Mouse (Mus musculus) effector memory CD4-positive, alpha-beta T cell, adult 5 months (primary cell): Measurements from ENCODE around the gene Zfp563. TPM values are rescaled to one million over a fixed set of nuclear protein-coding genes. Genes with fewer than 3 reads are reported as not detected.

ENCODE experiments used
- polyA plus RNA-seq: library from polyadenylated mRNA; unstranded; fragments of 100-300 nt; shearing (Covaris generic); gene quantifications from one replicate; pipeline ENCODE4 v1.2.1, GENCODE M21; 2017

The Zfp563 gene
- polyA plus RNA-seq, result 1.8 TPM

DNA sequence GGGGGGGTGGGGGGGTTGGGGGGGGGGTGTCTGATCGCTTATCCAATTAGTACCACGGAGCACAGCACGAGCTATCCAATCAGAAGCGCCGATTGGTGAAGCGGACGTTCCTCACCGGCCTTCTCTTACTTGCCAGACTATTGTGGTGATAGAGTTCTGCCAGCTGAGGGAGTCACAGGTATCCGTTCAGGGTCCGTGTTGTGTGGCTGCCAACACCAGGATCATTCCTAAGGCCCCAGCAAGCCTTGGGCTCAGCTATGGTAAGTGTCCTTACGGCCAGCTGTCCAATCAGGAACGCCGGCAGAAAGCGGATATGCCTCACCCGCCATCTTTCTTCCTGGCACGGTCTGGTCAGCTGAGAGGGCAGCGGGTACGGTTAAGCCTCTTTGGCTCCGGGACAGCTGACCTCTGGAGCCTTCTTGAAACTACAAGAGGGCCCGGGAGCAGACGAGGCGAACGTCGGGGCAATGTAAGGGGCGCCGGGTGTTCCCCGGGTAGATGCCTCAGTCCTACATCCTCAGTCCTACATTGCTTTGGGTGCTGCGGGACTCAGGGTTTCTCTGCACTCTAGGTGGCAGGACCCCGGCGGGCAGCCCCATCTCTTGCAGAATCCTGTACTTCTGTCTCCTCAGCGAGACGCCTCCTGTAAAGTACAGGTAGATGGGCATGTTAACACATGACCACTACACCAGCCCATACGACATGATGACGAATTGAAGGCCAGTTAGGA is at the start of gene Zfp563:
Zfp563 (plus strand) TSS at position 91 of the 730 bp plus-strand sequence.

GRCm38 (mm10) chr17:33067958-33068357 is 21.2 kb upstream of the Zfp563 start, which contains the start of gene 4921501E09Rik:
Gene 4921501E09Rik (minus strand): TSS chr17:33068058.

GRCm38 (mm10) chr17:33139261-33139820 is 50.2 kb downstream of the Zfp563 start, which contains the start of gene Morc2b:
Gene Morc2b (minus strand): TSS chr17:33139683.

Other genes starting within 250 kb of the Zfp563 start
- 0.20 TPM for gene Zfp870, start 197.7 kb upstream of the Zfp563 start, polyA plus RNA-seq
- gene Cyp4f14, start 172.0 kb upstream of the Zfp563 start, polyA plus RNA-seq, result not detected
- gene Cyp4f13, start 141.9 kb upstream of the Zfp563 start, polyA plus RNA-seq, result 47.3 TPM
- gene Zfp472, start 123.5 kb upstream of the Zfp563 start, polyA plus RNA-seq, result 12.3 TPM
- gene Zfp952, start 96.2 kb upstream of the Zfp563 start, polyA plus RNA-seq, result 9.7 TPM
- gene Zfp763, start 55.9 kb upstream of the Zfp563 start, polyA plus RNA-seq, result 1.5 TPM
- gene 4921501E09Rik, start 21.3 kb upstream of the Zfp563 start, polyA plus RNA-seq, result not detected
- not detected for gene Morc2b, start 50.4 kb downstream of the Zfp563 start, polyA plus RNA-seq
- not detected for gene Olfr55, start 79.1 kb downstream of the Zfp563 start, polyA plus RNA-seq
- not detected for gene Olfr239, start 102.0 kb downstream of the Zfp563 start, polyA plus RNA-seq
- not detected for gene Olfr1564, start 132.4 kb downstream of the Zfp563 start, polyA plus RNA-seq
- gene Zfp955a, start 165.8 kb downstream of the Zfp563 start, polyA plus RNA-seq, result 7.8 TPM
- 0.05 TPM for gene Olfr63, start 175.4 kb downstream of the Zfp563 start, polyA plus RNA-seq
- 5.4 TPM for gene Zfp955b, start 200.2 kb downstream of the Zfp563 start, polyA plus RNA-seq